Mouse (Mus musculus): ENCODE data around the gene Itgb6.

DNA sequence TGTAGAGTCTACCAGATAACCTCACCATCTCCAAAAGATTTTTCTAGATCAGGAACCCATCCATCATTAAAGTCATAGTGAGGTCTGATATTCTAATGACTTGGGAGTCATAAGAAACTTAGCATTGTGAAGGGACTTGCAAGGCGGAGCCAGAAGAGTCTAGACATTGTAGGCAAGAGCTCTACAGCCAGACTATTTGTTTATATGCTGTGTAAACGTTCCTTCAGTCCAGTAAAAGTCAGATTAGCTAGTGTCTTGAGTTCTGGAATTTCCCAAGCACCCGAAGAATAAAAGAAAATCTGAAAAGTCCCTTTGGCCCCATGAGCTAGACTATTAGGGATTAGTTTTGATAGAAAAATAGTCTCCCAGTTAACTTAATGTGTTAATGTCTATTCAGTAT, 38.3 kb downstream of the Itgb6 start:
- TF ChIP-seq CTCF (conservative IDR thresholded peaks at IDR 0.05; ENCODE audit: low read length) (no peak), POU5F1 (IDR thresholded peaks at IDR 0.05; ENCODE audit: borderline replicate concordance, low read length) (no peak)
